Mouse (Mus musculus): Measurements from ENCODE around the gene Slc18a2. TPM values are rescaled to one million over a fixed set of nuclear protein-coding genes. Genes with fewer than 3 reads are reported as not detected.

Gene Slc18a2
- 15.3 and 18.7 TPM in 2 replicates for polyA plus RNA-seq (2012; rRNA removed)

DNA sequence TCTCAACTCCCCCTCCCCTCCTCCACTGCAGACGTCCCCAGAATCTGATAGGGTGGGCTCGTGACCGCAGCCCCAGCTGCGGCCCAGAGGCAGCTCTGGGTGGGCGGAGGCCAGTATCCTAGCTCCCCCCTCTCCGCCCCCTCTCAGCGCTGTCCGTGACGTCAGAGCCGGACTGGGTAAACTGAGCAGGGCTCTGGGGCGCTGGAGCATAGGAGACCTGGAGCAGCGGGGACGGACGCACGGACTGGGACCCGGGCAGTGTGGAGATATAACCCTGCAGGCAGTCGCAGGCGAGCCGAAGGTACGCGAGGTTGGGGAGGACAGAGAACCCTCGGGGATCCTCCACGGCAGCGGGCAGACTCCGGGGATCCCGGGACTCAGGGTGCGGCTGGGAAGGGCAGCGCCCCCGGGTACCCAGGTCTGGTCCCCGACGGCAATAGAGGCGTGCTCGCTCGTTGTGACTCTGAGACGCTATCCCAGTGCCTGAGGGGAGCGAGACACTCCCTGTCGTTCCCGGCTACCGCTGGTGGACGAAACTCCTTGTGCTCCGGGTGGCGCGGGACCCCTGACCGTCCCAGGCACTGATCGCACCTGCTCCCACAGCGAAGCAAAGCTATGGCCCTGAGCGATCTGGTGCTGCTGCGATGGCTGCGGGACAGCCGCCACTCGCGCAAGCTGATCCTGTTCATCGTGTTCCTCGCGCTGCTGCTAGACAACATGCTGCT lies at the start of gene Slc18a2:
TSS of gene Slc18a2 (plus strand) at position 179 of the 725 bp plus-strand sequence.

DNA sequence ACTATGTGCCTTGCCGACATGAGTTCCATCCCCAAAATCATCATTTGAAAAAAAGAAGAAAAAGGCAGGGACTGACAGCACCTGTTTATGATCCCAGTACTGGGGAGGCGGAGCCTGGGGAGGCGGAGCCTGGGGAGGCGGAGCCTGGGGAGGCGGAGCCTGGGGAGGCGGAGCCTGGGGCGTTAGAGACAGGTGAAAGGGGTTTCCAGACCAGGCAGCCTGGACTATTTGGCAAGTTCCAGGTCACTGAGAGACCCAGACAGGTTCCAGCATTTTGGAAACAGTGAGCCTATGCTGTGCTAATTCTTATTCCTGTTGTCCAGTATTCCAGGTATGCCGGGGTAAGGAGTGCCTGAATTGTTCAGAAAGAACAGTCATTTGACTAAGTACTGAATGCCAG lies 41.7 kb upstream of the Slc18a2 start, which contains the start of gene Kcnk18:
TSS of gene Kcnk18 (plus strand) at position 224 of the 400 bp plus-strand sequence.

DNA sequence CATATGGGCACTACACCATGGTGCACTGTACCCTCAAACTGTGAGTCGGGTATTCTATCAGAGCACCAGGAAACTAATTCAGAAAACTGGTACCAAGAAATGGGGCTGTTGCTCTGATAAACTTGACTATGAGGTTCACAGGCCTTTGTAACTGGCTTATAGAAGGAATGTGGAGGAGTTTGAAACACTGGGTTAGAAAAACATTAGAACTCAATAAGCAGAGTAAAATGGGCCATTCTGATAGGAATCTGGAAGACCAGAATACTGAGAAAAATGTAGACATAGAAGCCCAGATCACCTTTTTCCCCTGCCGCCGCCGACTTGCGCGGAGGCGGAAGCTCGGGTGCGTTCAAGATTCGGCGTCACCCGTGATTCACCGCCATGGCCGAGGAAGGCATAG lies 61.3 kb downstream of the Slc18a2 start, which contains the start of gene Rps12-ps3:
TSS of gene Rps12-ps3 (plus strand) at position 301 of the 400 bp plus-strand sequence.

Other genes with a start within 250 kb of the Slc18a2 start
- gene Shtn1, start 184.8 kb upstream of the Slc18a2 start, polyA plus RNA-seq (2012; rRNA removed), result 113 TPM in 2 replicates
- 6.2 and 6.4 TPM in 2 replicates for gene Vax1, start 90.8 kb upstream of the Slc18a2 start, polyA plus RNA-seq (2012; rRNA removed)
- 0.03 and 0.16 TPM in 2 replicates for gene Kcnk18, start 41.7 kb upstream of the Slc18a2 start, polyA plus RNA-seq (2012; rRNA removed)
- gene Rps12-ps3, start 61.4 kb downstream of the Slc18a2 start, polyA plus RNA-seq (2012; rRNA removed), result 60.9 and 117 TPM in 2 replicates
- 13.9 and 15.8 TPM in 2 replicates for gene Pdzd8, start 84.9 kb downstream of the Slc18a2 start, polyA plus RNA-seq (2012; rRNA removed)
- gene Emx2, start 197.5 kb downstream of the Slc18a2 start, polyA plus RNA-seq (2012; rRNA removed), result 9.5 and 9.7 TPM in 2 replicates